Comparison of ENCODE assay signal across 8 mouse cellular contexts in genomic region chr2:145859442-145859931, GRCm38 (mm10). TPM values are rescaled to one million over a fixed set of nuclear protein-coding genes. Genes with fewer than 3 reads are reported as not detected.
DNase-seq lines count a peak whose midpoint lies in the region; ATAC-seq and TF ChIP-seq lines count a peak whose summit lies in the region.

No protein-coding gene starts in this region.

- H3K9ac ChIP-seq in embryonic facial prominence, embryonic 15.5 days = peak overlapping the region; percentile 21; the same call in 1 of the 2 replicates
- H3K9ac ChIP-seq in liver, embryonic 12.5 days = no peak overlapping the region
- no peak overlapping the region for H3K9ac ChIP-seq in neural tube, embryonic 12.5 days

- ATAC-seq in embryonic facial prominence, embryonic 15.5 days (ENCODE audit: insufficient number of reproducible peaks, low FRiP score, low TSS enrichment, low read depth) = peak; percentile 32; the same call in 1 of the 2 replicates
- ATAC-seq in liver, embryonic 12.5 days = no peak
- ATAC-seq in neural tube, embryonic 12.5 days (ENCODE audit: low FRiP score, low read depth) = peak; percentile 19; the same call in 1 of the 2 replicates
- ATAC-seq in CD4-positive, CD25-positive, alpha-beta regulatory T cell, adult 4 months = no peak

- H3K4me3 ChIP-seq in left cerebral cortex, adult 2 months = no peak overlapping the region
- H3K4me3 ChIP-seq in embryonic facial prominence, embryonic 15.5 days (replicated peaks) = peak overlapping the region; percentile 58
- H3K4me3 ChIP-seq in heart, embryonic 10.5 days = peak overlapping the region; percentile 56
- H3K4me3 ChIP-seq in liver, embryonic 12.5 days = no peak overlapping the region
- H3K4me3 ChIP-seq in neural tube, embryonic 12.5 days = no peak overlapping the region

- no peak for TF ChIP-seq CTCF in left cerebral cortex, adult 2 months (IDR thresholded peaks at IDR 0.05)

- no peaks in the 10 kb centered on the region for H3K36me3 ChIP-seq in embryonic facial prominence, embryonic 15.5 days
- H3K36me3 ChIP-seq in heart, embryonic 10.5 days = peaks cover 12% of the 10 kb centered on the region; the same call in 1 of the 2 replicates
- no peaks in the 10 kb centered on the region for H3K36me3 ChIP-seq in liver, embryonic 12.5 days
- no peaks in the 10 kb centered on the region for H3K36me3 ChIP-seq in neural tube, embryonic 12.5 days

- H3K9me3 ChIP-seq in embryonic facial prominence, embryonic 15.5 days (replicated peaks) = no peaks in the 10 kb centered on the region
- H3K9me3 ChIP-seq in heart, embryonic 10.5 days = no peaks in the 10 kb centered on the region
- no peaks in the 10 kb centered on the region for H3K9me3 ChIP-seq in liver, embryonic 12.5 days (replicated peaks)
- H3K9me3 ChIP-seq in neural tube, embryonic 12.5 days = no peaks in the 10 kb centered on the region

- H3K4me1 ChIP-seq in embryonic facial prominence, embryonic 15.5 days = peaks cover 57% of the 10 kb centered on the region
- peaks cover 51% of the 10 kb centered on the region for H3K4me1 ChIP-seq in heart, embryonic 10.5 days
- peaks cover 7% of the 10 kb centered on the region; the same call in 1 of the 2 replicates for H3K4me1 ChIP-seq in liver, embryonic 12.5 days
- H3K4me1 ChIP-seq in neural tube, embryonic 12.5 days = peaks cover 16% of the 10 kb centered on the region

- H3K27ac ChIP-seq in left cerebral cortex, adult 2 months = peak overlapping the region; percentile 94
- peak overlapping the region; percentile 97 for H3K27ac ChIP-seq in embryonic facial prominence, embryonic 15.5 days (replicated peaks)
- H3K27ac ChIP-seq in heart, embryonic 10.5 days = peak overlapping the region; percentile 84
- H3K27ac ChIP-seq in liver, embryonic 12.5 days = peak overlapping the region; percentile 51; the same call in 1 of the 2 replicates
- H3K27ac ChIP-seq in neural tube, embryonic 12.5 days = peak overlapping the region; percentile 50; the same call in 1 of the 2 replicates

- DNase-seq in left cerebral cortex, adult 2 months (ENCODE audit: extremely low spot score in 1 of 2, low spot score in 2 of 2) = peak in 1 of 2 experiments; percentile 40
- DNase-seq in left cerebral cortex, adult 11 months (ENCODE audit: low spot score) = no peak
- DNase-seq in heart, embryonic 10.5 days (ENCODE audit: low spot score) = no peak
- DNase-seq in kidney, adult 8-10 months = peak; percentile 57 to 81

- intact Hi-C loops in left cerebral cortex, adult 2 months (cut with DNase I) = no loop called here

- H3K4me2 ChIP-seq in embryonic facial prominence, embryonic 15.5 days (replicated peaks) = peak overlapping the region; percentile 70
- H3K4me2 ChIP-seq in liver, embryonic 12.5 days = peak overlapping the region; percentile 50; the same call in 1 of the 2 replicates
- H3K4me2 ChIP-seq in neural tube, embryonic 12.5 days (replicated peaks) = peak overlapping the region; percentile 59

- 8% methylated on average over 7 of the region's 7 CpGs for WGBS in embryonic facial prominence, embryonic 15.5 days
- WGBS in heart, embryonic 10.5 days = 51% methylated on average over 7 of the region's 7 CpGs
- 37% methylated on average over 7 of the region's 7 CpGs for WGBS in liver, embryonic 12.5 days (ENCODE audit: insufficient replicate concordance)
- 58% methylated on average over 7 of the region's 7 CpGs for WGBS in neural tube, embryonic 12.5 days

- H3K27me3 ChIP-seq in embryonic facial prominence, embryonic 15.5 days = no peaks in the 10 kb centered on the region
- no peaks in the 10 kb centered on the region for H3K27me3 ChIP-seq in heart, embryonic 10.5 days (ENCODE audit: insufficient read depth, poor library complexity, severe bottlenecking)
- H3K27me3 ChIP-seq in liver, embryonic 12.5 days (replicated peaks) = peaks cover 12% of the 10 kb centered on the region; the same call in 1 of the 2 replicates
- no peaks in the 10 kb centered on the region for H3K27me3 ChIP-seq in neural tube, embryonic 12.5 days (replicated peaks)

RNA-seq across cellular contexts. Expression of gene Naa20, which starts 42.4 kb away (rescaled TPM):
- total RNA-seq in left cerebral cortex, adult 2 months (2021) = 10 to 100 TPM; 71.8 to 80.8 TPM
- polyA plus RNA-seq in embryonic facial prominence, embryonic 15.5 days (2015; fragmentation: Nextera tagmentation; extraction: Ambion mirVana) = 151 and 160 TPM in 2 replicates
- 186 and 196 TPM in 2 replicates for polyA plus RNA-seq in heart, embryonic 10.5 days (2016; fragmentation: Nextera tagmentation; extraction: Ambion mirVana)
- polyA plus RNA-seq in liver, embryonic 12.5 days (2016; fragmentation: Nextera tagmentation; extraction: Ambion mirVana) = 85.9 and 92.8 TPM in 2 replicates
- 120 and 126 TPM in 2 replicates for polyA plus RNA-seq in neural tube, embryonic 12.5 days (2016; fragmentation: Nextera tagmentation; extraction: Ambion mirVana)
- 100 to 1,000 TPM; 123 to 134 TPM for polyA plus RNA-seq in CD4-positive, CD25-positive, alpha-beta regulatory T cell, adult 4 months (2017; shearing (Covaris generic))

Comparison
In these comparisons a context has a peak if more than half of its experiments do, and no peak if none do; other contexts are left out.
1. DNase-seq: peak in kidney, adult 8-10 months (2 of 2); none in left cerebral cortex, adult 11 months (single experiment) and heart, embryonic 10.5 days (single experiment).
2. H3K4me3 ChIP-seq: peak in embryonic facial prominence, embryonic 15.5 days (single experiment) and heart, embryonic 10.5 days (single experiment); none in left cerebral cortex, adult 2 months (single experiment), liver, embryonic 12.5 days (single experiment) and neural tube, embryonic 12.5 days (single experiment).
3. ATAC-seq: peak in embryonic facial prominence, embryonic 15.5 days (single experiment) and neural tube, embryonic 12.5 days (single experiment); none in liver, embryonic 12.5 days (single experiment) and CD4-positive, CD25-positive, alpha-beta regulatory T cell, adult 4 months (single experiment).
4. Peak in every context shown above with its lines, with median percentiles within 50 percentile points of each other: H3K27ac ChIP-seq and H3K4me2 ChIP-seq.